Mouse (Mus musculus) lung, embryonic 15.5 days (tissue): ENCODE results near the gene Prps2. TPM values are rescaled to one million over a fixed set of nuclear protein-coding genes. Genes with fewer than 3 reads are reported as not detected.
"Not testable (repeated sequence)": the region's sequence is repeated elsewhere in the genome, so short reads cannot be mapped to it uniquely, and the experiment has no call there.

Experiments used
- ATAC-seq: fragments of 200-750 bp; cut with Nextera tagmentation; 2 replicates; pipeline ENCODE4 v1.8.0; 2017; ENCODE audit warnings: moderate number of reproducible peaks, borderline replicate concordance; ENCODE audit not compliant: low FRiP score, low TSS enrichment; ENCODE audit errors: extremely low read depth
- H3K27ac ChIP-seq: fragments of 300-500 bp; sonication (generic); 2 replicates; pipeline ENCODE4 v1.5.1; 2015; ENCODE audit warnings: moderate library complexity, mild to moderate bottlenecking, inconsistent platforms
- H3K27me3 ChIP-seq: fragments of 300-500 bp; sonication (generic); 2 replicates; pipeline ENCODE4 v1.6.1; 2015; ENCODE audit warnings: inconsistent platforms
- H3K36me3 ChIP-seq: fragments of 300-500 bp; sonication (generic); 2 replicates; pipeline ENCODE4 v1.6.1; 2015; ENCODE audit warnings: inconsistent platforms
- H3K4me1 ChIP-seq: fragments of 300-500 bp; sonication (generic); 2 replicates; pipeline ENCODE4 v1.6.1; 2015; ENCODE audit warnings: inconsistent platforms
- H3K4me2 ChIP-seq: fragments of 300-500 bp; sonication (generic); 2 replicates; pipeline ENCODE4 v1.6.1; 2015; ENCODE audit warnings: inconsistent platforms, mild to moderate bottlenecking, moderate library complexity
- H3K4me3 ChIP-seq: fragments of 300-500 bp; sonication (generic); 2 replicates; pipeline ENCODE4 v1.5.1; 2015; ENCODE audit warnings: mild to moderate bottlenecking, inconsistent platforms
- H3K9ac ChIP-seq: fragments of 300-500 bp; sonication (generic); 2 replicates; pipeline ENCODE4 v1.6.1; 2015; ENCODE audit warnings: inconsistent platforms
- H3K9me3 ChIP-seq: fragments of 300-500 bp; sonication (generic); 2 replicates; pipeline ENCODE4 v1.6.1; 2016; ENCODE audit warnings: inconsistent platforms
- WGBS: fragments of 180-500 bp; shearing (Covaris S2); methylation state at CpG from one replicate; pipeline ENCODE4 v1.1.7; 2015; 5-methylcytosine and 5-hydroxymethylcytosine counted together
- polyA plus RNA-seq: library from polyadenylated mRNA; unstranded; fragments of >200 nt; fragmentation: Nextera tagmentation; extraction: Ambion mirVana; gene quantifications from 2 replicates; pipeline ENCODE4 v1.2.1, GENCODE M21; 2015

The Prps2 gene
- polyA plus RNA-seq, 1 experiment from 2014 or later: 30.1 TPM

DNA sequence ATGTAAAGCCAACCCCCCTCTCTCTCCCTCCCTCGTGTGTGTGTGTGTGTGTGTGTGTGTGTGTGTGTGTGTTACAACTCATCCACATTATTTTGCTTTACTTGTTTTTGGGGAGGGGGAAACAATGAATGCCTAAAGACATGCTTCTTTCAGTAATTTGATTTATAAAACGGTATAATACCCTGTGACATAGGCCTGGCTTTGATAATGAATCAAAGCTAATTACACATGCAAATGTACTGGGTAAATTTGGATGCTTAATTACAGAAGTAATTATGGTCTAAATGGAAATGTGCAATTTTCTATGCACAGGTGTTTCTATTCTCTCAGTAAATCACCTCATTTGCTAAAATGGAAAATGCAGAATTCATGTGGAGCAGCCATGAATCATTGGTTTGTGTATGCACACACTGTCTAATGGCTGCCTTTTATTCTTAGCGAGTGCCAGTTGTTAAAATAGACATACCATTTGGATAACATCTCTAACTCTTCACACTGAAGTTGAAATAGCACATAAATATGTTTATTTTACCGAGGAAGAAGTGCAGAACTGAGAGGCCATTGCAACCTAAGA is 61.2 kb downstream of the Prps2 start:
- Histone ChIP-seq H3K27ac (no peak overlapping the region), H3K27me3 (peaks cover 11% of the 10 kb centered on the region; the same call in 1 of the 2 replicates), H3K9me3 (no peaks in the 10 kb centered on the region), H3K9ac (no peak overlapping the region), H3K36me3 (no peaks in the 10 kb centered on the region), H3K4me1 (no peaks in the 10 kb centered on the region), H3K4me2 (no peak overlapping the region), H3K4me3 (no peak overlapping the region)
- 56% methylated on average over 4 of the region's 4 CpGs for WGBS
- ATAC-seq: no peak

DNA sequence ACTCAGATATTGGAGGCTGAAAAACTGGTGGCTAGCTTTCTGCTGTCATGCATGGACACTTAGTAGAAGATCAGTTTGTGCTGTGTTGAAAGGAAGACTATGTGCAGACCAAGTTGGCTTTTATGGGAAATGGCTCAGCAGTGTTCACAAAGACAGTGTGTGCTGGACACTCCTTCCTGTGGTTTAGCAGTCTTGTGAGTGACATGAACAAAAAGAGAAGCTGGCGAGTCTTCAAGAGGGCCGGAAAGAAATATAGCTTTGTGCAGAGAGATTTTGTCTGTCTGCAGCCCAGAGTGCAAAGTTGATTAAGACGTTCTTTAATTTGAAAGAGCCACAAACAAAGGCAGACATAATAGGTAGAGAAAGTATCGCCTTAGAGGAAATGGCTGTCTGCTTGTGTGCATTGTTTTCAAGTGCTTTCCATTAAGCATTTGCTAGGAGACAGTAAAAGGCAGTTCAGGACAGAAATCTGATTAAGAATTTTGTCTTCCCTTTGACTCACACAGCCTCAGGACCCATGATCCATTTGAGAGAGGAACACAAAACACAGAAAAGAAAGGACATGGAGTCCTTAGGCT is 63.6 kb downstream of the Prps2 start:
- ATAC-seq: no peak
- WGBS: 55% methylated on average over 4 of the region's 4 CpGs

DNA sequence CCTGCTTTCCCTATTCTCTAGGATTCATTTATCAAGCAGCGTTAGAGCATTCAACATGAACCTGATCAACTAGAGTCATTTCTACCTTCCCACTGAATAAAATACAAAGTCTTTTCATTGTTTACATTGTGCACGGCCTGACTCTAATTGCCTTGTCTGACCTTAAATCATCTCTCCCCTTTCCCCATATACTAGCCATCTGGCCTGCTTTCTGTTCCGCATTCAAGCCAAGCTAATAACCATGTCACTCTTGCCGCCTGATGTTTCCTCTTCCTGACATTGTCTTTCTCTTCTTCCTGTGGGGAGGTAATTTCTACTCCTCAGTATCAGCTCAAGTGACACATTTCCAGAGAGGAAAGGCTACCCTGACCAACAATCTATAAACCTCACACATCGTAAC is 66.8 kb downstream of the Prps2 start:
- Histone ChIP-seq H3K4me1 (no peaks in the 10 kb centered on the region), H3K27ac (no peak overlapping the region), H3K27me3 (0 out of 2 replicates have a peak, but pooled peaks cover 18% of the 10 kb centered on the region), H3K4me3 (no peak overlapping the region), H3K36me3 (no peaks in the 10 kb centered on the region), H3K9ac (no peak overlapping the region), H3K9me3 (no peaks in the 10 kb centered on the region), H3K4me2 (no peak overlapping the region)
- no peak for ATAC-seq
- 69% methylated on average over 5 of the region's 5 CpGs for WGBS

More for the DNA sequence above, 63.6 kb downstream of the Prps2 start:
- Histone ChIP-seq H3K4me2 (no peak overlapping the region), H3K9me3 (no peaks in the 10 kb centered on the region), H3K27me3 (peaks cover 18% of the 10 kb centered on the region; the same call in 1 of the 2 replicates), H3K36me3 (no peaks in the 10 kb centered on the region), H3K4me3 (no peak overlapping the region), H3K9ac (no peak overlapping the region), H3K4me1 (no peaks in the 10 kb centered on the region), H3K27ac (no peak overlapping the region)

DNA sequence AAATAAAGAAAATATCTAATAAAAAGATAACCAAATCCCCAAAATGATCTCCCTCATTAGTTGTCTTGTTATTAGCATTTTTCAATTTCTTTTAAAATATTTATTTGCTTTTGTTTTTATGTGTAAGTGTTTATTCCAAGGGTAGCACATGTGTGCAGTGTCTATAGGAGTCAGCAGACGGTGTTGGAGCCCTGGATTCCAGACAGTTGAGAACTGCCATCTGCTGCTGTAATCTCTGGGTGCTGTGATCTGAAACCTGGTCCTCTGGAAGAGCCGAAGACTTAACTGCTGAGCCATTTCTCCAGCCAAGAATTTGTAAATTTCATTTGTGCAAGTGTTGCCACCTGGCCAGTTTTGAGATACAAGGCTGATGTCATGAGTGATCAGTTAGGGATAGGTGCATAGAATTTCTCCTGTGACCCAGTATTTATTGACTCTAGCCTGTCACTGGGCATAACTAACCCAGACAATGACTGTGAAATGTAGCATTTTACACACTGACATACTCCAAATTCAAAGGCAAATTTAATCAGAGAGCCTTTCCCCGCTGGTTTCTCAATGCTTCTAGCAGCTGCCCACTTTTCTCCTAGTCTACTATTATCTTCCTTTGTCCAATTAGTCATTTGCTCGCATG is 67.3 kb downstream of the Prps2 start:
- H3K4me3 ChIP-seq: no peak overlapping the region
- no peaks in the 10 kb centered on the region for H3K4me1 ChIP-seq
- H3K9ac ChIP-seq: no peak overlapping the region
- no peaks in the 10 kb centered on the region for H3K9me3 ChIP-seq
- H3K4me2 ChIP-seq: no peak overlapping the region
- no peak overlapping the region for H3K27ac ChIP-seq
- H3K36me3 ChIP-seq: no peaks in the 10 kb centered on the region
- 71% methylated on average over 4 of the region's 4 CpGs for WGBS
- ATAC-seq: no peak
- H3K27me3 ChIP-seq: 0 out of 2 replicates have a peak, but pooled peaks cover 18% of the 10 kb centered on the region

DNA sequence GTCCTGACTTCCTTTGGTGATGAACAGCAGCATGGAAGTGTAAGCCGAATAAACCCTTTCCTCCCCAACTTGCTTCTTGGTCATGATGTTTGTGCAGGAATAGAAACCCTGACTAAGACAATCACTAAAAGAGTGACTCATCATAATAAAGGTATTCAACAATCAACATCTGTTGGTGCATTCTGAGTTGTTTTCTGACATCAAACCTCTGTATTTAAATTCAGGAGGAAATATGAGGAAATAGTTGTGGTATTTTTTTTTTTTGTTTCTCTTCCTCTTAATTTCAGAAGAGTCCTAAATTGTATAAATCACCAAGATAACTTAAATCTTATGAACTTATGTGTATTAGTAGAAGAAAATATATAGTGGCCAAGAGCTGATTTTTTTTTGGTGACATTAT is 80.5 kb downstream of the Prps2 start:
- ATAC-seq, H3K27me3 ChIP-seq: not testable (repeated sequence)
- WGBS: 86% methylated on average over 1 of the region's 1 CpGs

More for the DNA sequence above, 80.5 kb downstream of the Prps2 start:
- H3K27ac ChIP-seq, H3K9ac ChIP-seq, H3K36me3 ChIP-seq, H3K4me2 ChIP-seq, H3K4me1 ChIP-seq, H3K9me3 ChIP-seq, H3K4me3 ChIP-seq: not testable (repeated sequence)

Other genes starting within 250 kb of the Prps2 start
- 4,428 and 4,572 TPM in 2 replicates for gene Tmsb4x, start 173.4 kb downstream of the Prps2 start, polyA plus RNA-seq
- 0.66 and 0.89 TPM in 2 replicates for gene Tlr8, start 118.4 kb downstream of the Prps2 start, polyA plus RNA-seq
- gene Tlr7, start 52.2 kb downstream of the Prps2 start, polyA plus RNA-seq: 0.38 and 0.93 TPM in 2 replicates